Mouse (Mus musculus) ES-E14 (cell line): ENCODE results near the gene Phactr2.

Source experiments
- HCFC1 ChIP-seq: IDR thresholded peaks from 2 replicates; pipeline ENCODE4 v1.6.1; 2012; ENCODE audit warnings: low read length, inconsistent platforms, borderline replicate concordance; ENCODE audit not compliant: insufficient read depth
- MAFK ChIP-seq: IDR thresholded peaks from 2 replicates; pipeline ENCODE4 v1.6.1; 2014; ENCODE audit warnings: mild to moderate bottlenecking, low read depth, low read length, inconsistent platforms; ENCODE audit not compliant: insufficient read depth

DNA sequence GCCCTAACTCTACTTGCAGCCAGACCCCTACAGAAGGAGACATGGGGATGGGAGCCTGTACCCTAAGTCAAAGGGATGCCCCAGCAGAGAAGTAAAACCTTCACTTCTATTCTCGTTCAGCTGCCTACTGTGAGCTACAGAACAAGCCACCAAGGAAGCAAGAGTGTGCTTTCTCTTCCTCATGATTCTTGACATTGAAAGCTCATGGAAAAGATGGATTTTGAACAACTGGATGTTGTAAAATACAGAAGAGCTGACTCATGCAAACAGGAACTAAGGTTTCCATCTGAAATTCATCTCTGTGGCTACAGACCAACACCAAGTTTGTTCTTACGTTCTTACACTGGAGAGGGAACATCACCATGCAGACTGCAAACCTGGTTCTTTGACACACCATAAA, 179.3 kb downstream of the Phactr2 start:
- TF ChIP-seq MAFK (no peak), HCFC1 (no peak)
